Mouse (Mus musculus): ENCODE data around the gene Entpd2.

Entpd2 gene

DNA sequence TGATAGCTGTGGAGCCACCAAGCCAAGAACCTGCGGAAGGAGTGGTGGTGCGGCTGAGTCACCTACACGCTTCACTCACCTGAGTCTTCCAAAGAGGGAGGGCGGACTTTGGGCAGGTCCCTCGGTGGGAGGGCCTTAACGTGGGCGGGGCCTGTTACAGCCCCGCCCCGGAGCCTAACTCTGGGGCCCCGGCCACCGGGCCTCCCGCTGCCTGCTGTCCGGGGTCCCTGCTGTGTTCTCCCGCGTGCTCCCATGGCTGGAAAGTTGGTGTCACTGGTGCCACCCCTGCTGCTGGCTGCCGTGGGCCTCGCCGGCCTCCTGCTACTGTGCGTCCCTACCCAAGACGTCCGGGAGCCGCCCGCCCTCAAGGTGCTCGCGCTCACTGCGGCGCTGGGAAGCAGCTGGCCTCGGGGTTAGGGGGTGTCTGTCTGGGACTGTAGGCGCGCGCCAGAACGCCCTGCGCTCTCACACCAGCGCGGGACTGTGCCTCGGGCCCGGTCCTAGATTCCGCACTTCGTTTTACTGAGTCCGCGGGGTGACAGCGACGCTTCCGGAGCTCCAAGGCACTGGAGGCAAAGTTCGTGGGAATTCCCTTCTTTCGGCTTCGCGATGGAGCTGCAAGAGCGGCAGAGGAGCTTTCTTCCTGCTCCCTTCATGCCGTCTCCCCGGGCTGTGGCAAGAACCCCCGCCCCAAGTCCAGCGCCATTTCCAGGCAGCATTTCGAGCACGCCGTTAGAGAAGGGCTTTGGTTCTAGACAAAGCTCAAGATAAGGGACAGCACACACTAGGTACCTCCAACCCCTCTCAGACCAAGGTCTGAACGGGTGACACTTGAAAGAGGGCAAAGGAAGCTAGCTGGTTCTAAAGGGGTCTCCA, at the start of gene Entpd2:
TSS of gene Entpd2 (plus strand) at position 154 of the 876 bp plus-strand sequence.
- DNase-seq (ENCODE audit: low spot score in 2 of 2) = no peak

DNA sequence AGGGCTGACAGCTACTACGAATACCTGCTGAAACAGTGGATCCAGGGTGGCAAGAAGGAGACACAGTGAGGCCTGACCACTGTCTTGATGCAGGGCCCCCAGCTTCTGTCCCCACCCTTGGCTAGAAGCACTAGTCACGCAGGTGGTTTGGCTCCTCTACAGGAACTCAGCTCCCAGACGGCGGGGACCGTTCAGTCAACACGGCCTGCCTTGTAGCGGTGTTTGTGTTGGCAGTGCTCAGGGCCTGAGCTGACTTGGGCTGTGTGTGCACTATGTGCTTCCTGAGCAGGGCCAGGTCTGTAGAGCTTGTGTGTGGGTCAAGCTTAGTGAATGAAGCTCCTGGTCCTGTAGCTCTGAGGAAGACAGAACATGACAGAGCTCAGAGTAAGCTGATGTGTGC, 47.5 kb upstream of the Entpd2 start:
- DNase-seq (ENCODE audit: low spot score in 2 of 2) = no peak

DNA sequence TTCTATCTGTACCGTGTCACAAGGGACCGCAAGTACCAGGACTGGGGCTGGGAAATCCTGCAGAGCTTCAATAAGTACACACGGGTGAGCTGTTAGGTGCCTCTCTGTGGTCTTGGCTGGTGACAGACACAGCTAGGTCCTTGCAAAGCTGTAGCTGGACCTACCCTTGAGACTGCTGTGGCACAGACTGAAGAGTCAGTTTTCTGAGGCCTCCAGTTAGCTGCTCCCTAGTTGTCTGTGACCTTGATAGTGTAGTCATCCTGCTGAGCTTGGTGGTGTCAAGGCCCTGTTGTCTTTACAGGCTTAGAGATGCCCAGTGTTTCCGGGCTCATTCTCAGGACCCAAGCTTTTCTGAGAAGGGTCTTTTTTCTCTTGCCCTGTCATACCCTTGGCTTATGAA, 46.2 kb upstream of the Entpd2 start:
- no peak for DNase-seq (ENCODE audit: low spot score in 2 of 2)

DNA sequence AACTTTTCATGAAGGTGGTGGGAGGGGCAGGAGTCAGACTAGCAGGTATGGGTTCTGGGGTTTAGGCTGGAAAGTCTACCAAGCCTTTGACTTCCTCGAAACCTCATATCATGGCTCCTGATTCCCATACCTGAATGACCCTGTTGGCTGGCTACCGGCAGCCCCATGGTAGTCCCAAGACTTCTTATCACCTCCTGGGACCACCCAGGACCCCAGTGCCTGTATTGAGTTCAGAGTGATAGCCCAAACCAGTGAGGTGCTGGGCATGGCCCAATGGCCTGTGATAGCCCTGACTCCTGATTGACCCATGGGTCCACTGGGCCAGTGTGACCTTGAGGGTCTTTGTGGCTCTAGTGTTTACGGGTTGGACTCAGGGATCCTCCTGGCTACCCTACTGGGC, 45.0 kb upstream of the Entpd2 start:
- no peak for DNase-seq (ENCODE audit: low spot score in 2 of 2)

DNA sequence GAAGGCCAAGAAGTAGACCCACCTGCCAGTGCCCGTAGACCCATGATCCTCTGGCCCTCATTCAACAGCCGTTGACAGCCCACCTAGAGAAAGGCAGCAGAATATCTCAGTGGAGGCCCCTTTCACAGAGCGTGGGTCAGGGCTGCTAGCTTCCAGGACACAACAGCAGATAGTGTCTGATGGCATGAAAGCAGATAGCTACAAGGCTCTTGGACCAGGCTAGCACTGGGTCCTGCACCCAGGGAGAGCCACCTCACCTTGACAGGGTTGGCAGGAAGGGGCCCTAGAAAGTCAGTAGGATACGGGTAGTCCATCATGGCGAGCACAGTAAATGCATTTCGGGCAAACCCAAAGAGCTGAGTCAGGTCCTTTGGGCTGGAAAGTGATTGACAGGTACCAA, 41.5 kb upstream of the Entpd2 start:
- DNase-seq (ENCODE audit: low spot score in 2 of 2) = no peak

DNA sequence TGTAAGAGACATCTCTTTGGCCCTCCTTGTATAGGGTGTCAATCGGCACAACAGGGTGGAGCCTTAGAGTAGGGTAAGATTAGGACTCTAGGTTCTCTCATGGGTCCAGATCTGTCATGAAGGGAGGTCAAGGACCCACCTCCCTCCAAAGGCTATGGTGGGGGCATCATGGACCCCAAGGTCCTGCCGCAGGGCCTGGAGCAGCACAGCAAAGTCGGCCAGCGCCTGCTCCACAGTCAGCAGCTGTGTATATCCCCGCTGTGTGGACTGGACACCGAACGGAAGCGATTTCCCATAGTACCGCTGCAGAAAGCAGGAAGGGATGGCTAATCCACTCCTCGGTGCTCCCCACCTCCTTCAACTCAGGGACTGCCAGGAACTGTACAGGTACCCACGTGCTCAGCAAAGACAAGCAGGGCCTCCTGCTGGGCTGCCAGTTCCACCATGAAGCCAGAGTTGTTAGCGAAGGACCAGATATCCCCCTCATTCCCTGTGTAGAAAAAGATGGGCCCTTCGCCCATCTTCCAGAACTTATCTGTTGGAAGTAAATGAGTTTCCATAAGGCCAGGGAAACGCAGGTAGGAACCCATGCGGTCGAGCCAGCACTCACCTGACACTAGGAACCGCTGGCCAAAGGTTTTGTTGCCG, 40.1 kb upstream of the Entpd2 start:
- no peak for DNase-seq (ENCODE audit: low spot score in 2 of 2)

DNA sequence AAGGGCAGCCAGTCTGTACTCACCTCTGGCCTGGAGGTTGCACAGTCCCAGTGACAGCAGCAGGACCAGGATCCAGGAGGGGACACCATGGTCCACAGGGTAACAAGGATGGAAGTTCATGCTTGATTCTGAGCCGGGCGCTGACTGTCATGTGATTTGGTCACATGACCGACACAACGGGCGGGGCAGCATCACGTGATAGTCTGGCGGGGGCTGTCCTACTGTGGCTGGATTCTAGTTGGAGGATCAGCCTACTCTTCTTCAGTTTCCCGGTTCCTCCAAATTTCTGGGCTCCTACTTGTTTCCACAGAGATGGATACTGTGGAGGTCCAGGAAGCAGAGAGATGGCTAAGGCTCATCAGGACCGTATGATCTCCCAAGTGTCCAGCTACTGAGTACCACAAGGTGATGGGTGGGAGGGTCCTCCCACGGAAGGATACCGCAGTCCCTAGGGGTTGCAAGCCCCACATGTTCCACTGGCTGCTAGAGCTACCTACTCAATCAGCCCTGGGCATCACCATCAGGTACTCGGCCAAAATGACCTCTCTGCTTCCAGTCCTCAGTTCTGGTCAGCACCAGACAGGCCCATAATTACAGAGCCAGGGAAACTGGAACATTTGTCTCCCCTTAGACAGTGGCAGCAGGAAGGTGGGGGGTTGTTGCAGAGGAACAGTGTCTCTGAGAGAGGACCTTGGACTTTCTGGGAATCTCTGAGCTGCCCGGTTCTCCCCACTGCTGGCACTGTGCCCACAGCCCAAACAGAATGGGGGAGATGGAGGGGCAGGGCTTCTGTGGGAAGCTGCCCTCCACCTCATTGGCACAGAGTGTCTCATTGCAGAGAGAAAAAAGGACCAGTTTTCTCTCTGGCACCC, 39.2 kb upstream of the Entpd2 start, which contains the start of gene Dpp7:
TSS of gene Dpp7 (minus strand) at position 152 of the 872 bp plus-strand sequence.
- peak; percentile 76 to 82 for DNase-seq (ENCODE audit: low spot score in 2 of 2)

DNA sequence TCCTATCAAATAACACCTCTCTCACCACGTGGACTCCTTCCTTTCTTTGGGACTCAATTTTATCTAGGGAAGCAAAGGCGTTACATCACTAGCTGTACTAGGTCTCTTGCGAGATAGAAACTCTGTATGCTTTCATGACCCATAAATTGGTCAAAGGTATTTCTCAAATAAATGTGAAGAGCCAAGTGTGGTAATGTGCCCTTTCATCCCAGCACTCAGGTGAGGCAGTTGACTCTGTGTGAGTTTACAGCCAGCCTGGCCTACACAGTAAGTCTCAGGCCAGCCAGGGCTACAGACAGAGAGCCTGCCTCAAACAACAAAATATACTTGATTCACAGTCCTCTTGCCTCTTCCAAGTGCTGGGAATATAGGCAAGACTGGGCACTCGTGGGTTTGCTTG, 35.8 kb upstream of the Entpd2 start:
- DNase-seq (ENCODE audit: low spot score in 2 of 2) = no peak

DNA sequence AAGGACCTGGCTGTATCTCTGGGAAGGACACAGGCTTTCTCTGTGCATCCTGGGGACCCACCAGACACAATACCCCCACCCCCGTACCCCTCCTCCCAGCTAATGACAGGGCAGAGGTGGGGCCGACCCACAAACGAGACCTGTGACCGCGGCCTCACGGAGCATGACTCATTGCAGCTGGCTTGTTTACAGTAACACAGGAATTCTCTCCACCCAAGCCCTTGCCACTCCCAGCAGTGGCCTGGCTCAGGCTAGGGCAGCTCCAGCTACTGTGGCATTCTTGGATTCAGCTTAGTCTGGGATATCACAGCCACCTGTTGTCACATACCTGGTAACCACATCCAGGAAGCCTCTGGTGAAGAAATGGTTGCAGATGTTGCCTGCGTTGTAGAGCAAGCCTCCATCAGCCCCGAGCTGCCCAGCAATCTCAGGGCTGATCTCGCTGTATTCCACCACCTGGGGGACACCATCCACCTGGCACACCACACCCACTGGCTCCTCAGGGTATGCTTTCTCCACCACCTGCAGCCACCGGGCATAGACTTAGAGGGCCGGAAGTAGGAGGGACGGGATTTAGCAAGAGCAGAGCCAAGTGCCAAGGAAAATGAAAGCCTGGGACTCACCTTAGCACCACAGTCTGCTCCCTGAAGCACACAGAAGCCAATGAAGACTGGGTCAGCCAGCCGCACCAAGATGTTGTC, 32.0 kb upstream of the Entpd2 start:
- DNase-seq (ENCODE audit: low spot score in 2 of 2) = no peak

DNA sequence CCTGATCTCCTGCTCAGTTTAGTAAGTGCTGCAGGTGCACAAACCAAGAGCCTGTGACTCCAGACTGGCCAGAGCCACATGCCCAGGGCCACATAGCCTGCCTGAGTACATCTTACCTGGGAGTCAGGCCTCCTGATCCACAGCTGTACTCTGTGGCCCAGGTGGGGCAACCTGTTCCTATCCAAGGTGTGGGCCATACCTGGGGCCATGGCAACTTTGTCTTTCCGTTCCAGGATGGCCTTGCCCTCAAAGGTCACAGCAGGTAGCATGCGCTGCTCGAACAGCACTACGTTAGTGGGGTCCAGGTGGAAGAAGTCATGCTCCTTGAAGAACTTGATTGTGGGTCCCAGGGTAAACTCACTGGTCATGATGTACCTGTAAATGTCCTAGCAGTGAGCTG, 31.4 kb upstream of the Entpd2 start:
- no peak for DNase-seq (ENCODE audit: low spot score in 2 of 2)

DNA sequence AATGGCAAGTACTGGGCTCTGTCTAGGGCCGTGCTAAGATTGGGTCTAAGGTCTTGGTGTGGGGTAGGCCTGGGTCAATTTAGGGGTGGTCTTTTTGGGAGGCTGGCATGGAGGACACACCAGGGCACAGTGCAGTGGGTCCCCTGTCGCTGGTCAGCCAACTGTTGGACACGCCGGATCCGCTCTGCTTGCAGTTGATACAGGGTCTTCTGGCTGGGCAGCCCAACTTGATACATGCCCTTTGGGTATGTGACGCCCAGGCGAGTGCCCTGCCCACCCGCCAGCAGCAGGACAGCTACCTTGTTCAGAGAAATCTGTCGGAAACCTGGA, 30.9 kb upstream of the Entpd2 start:
- no peak for DNase-seq (ENCODE audit: low spot score in 2 of 2)

DNA sequence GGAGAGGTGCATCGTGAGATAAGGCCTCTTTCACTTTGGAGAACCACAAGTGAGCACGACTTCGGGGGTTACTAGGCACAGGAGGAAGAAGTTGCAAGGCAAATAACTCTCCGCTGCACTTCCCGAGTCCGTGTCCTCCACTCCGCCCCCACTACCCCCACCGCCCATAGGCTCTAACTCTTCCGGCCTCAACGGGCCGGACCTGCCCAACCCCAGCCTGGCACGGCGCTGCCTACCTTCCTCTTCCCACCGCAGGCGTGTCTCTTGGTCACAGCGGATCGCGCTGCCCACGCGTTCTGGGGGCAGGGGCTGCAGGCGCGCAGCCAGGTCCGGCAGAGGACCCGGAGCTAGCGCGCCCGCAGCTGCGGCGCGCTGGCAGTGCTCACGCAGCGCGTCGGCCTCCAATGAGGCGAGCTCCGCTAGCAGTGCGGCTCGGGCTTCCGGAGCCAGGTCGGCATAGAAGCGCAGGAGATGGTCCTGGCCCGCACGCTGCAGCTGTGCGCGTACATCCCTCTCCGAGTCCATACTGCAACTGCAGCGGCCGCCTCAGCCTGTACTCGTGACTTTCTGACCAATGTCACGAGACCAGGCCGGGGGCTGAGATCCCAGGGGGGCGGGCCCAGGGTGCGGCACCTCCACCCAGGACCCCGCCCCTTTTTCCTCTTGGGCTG, 30.4 kb upstream of the Entpd2 start, which contains the start of gene Uap1l1:
TSS of gene Uap1l1 (minus strand) at position 592 of the 671 bp plus-strand sequence.
- DNase-seq (ENCODE audit: low spot score in 2 of 2) = peak in 1 of 2 experiments; percentile 50

DNA sequence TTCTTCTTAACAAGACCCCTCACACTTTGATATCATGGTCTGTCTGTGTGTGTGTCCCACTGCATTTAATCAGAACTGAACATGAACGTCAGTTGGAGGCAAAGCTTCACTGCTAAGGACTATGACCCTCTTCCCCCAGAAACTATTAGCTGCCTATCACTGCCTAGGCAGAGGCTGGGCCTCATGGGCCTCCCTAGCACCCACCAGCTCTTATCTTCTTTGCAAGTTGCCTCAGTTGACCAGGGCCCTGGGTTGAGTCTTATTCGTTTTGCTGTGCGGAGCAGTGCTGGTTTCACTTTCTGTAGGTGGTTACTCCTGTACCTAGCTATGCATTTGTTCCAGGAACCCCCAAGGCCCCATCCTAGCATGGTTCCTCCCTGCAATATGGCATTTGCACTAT, 25.7 kb upstream of the Entpd2 start:
- DNase-seq (ENCODE audit: low spot score in 2 of 2) = no peak

DNA sequence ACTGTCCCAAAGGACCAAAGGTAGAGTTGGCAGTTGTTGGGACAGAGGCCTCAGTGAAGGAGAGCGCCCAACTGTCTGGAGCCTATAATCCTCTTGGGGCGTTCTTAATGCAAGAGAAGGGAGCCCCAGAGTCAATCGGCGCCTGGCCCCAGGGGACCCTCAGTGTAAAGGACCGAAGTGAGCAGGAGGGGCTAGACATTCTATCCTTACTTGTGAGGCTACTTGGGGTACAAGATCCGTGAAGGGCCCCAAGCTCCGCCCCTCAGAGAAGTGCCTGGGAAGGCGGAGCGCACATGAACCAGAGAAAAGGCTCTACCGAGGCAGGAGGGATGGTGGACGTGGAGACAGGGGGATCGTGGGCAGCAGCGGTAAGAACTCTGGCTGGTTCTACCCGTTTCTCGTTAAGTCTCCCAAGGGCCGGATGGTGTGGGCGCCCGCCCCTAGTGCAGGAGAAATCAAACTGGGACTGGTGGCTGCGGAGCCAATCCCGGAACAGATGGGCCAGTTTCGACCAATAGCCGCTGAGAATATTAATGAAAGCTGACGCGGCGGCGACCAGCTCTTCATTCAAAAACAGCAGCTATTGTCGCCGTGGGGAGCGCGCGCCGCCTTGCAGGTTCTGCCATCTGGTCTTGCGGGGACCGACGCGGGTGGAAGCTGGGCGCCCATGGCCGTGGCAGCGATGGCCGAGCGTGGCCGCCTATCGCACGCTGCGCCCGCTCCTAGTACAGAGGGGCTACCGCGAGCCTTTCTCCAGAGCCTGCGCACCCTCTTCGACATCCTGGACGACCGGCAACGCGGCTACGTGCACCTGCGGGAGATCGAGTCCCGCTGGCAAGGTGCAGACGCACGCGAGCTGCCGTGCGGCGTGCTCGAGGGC, 23.7 kb upstream of the Entpd2 start, which contains the start of gene Sapcd2:
TSS of gene Sapcd2 (plus strand) at position 558 of the 880 bp plus-strand sequence.
- DNase-seq (ENCODE audit: low spot score in 2 of 2) = peak; percentile 85 to 86

DNA sequence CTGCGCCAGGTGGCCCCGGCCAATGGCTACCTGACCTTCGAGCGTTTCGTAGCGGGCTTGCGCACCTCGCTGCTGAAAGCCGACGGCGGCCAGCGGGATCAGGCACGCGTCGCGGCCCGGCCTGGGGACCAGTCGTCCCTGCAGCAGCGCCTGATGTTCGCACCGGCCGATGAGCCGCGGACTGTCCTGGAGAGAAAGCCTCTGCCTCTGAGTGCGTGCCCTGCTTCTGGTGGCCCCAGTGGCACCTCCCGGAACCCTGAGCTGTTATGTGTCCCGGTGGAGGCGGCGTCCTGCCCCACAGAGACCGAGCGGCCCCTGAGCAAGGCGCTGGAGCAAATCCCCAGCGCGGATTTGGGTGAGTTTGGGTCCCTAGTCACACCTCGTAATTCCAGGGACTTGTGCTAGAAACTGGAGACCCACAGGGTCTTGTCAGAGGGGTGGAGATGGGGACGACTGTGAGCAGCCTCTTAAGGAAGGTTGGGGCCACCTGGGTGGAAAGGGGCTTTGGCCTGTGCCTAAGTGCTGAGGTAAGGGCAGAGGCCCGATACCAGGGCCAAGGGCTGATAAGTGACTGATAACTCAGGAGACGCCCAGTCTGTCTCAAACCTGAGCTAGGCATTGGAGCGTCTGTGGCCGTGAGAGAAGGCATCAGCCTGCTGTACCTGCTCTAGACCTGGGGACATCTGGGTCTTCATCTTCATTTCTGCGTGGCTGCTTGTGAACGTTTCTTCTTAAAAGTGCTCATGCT, 22.9 kb upstream of the Entpd2 start:
- DNase-seq (ENCODE audit: low spot score in 2 of 2) = no peak

DNA sequence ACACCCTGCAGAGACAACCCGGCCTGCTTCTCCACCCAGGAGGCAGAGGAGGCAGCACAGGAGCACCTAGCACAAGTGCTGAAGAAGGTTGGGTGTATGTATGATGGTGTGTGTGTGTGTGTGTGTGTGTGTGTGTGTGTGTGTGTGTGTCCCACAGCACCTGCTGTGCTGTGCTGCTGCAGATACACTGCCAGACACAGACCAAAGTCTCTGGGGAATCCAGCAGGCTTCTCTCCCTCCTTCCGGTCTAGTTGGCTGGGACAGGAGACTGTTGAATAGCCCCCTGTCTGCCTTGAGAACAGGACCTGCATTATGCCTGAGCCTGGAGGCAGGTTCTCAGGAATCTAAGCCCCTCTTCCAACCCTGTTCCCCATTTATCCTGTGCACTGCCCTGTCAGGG, 22.2 kb upstream of the Entpd2 start:
- DNase-seq (ENCODE audit: low spot score in 2 of 2) = no peak

DNA sequence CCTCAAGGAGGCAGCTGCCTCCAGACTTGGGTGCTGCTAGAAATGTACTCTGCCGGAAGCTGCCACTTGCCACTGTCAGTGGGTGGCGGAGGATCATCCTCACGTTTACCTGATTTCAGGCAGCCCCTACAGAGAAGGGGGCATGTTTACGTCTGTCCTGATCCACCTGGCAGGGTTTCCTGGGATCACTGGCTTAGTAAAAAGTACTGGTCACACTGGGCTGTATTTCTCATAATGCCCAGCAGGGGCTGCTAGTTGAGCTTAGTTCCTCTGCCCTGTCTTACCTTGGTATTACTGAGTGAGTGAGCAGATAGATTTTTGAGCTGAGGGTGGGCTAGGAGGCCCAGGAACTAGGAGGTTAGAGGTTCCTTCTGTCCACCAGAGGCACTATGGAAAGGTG, 19.1 kb upstream of the Entpd2 start:
- no peak for DNase-seq (ENCODE audit: low spot score in 2 of 2)

DNA sequence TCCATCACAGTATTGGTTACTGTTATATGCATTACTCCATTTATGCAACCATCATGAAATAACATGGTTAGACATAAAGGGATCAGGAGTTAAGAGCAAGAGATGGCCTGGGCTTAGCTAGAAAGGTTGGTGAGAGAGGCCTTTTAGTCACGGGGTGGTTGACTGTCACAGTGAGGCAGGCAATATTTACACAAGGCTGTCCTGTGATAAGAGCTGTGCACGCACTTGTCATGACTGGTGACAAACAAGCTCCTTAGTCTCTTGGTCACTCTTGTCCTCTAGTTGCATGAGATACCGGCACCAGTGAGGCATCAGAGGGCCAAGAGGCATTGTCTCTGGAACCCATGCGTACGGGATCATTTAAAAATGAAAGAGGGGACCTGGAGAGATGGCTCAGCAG, 11.2 kb upstream of the Entpd2 start:
- no peak for DNase-seq (ENCODE audit: low spot score in 2 of 2)

DNA sequence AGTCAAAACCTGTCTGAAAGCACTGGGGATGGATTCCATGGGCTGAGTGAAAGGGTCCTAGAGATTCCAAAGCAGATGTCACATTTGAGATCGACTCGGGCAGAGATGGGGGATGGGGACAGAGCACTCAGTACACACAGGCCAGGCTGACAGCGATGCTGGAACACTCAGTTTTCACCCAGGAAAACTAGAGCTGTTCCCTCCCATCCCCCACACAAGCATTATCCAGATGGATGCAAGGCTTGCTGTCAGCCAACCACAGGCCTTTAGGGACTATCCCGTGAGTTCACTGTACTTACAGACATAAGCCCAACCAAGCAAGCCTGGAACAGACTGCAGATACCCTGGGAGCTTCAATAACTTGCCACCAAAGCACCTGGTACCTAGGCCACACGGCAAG, 4.4 kb upstream of the Entpd2 start:
- DNase-seq (ENCODE audit: low spot score in 2 of 2) = no peak
